15 mouse cellular contexts compared by ENCODE assay signal in genomic region chr7:113847041-113847819, GRCm38 (mm10).
DNase-seq lines count a peak whose midpoint lies in the region.
"Had no signal": no experiment of that assay in that cellular context is flagged by ENCODE, and none has a peak within 500 bp of the region (broad histone marks: within the 10 kb centered on the region; RNA-seq: fewer than 3 reads in every experiment).

No protein-coding gene starts in this region.

- DNase-seq in gastrocnemius, postnatal 10 days: peak; percentile 11
- no peak for DNase-seq in gastrocnemius, adult 8-10 months (ENCODE audit: low spot score in 2 of 2)
- peak; percentile 16 to 22 for DNase-seq in thymus, adult 18-20 months
- no peak for DNase-seq in thymus, postnatal 0 days (ENCODE audit: low spot score)
- peak; percentile 40 for DNase-seq in forelimb bud, embryonic 11.5 days (ENCODE audit: low read depth, low spot score)
- peak; percentile 32 for DNase-seq in thymus, postnatal 25 days
- no peak for DNase-seq in frontal cortex, adult 2 months (ENCODE audit: extremely low spot score in 1 of 2, low spot score in 1 of 2)
- DNase-seq in spleen, postnatal 4 days (ENCODE audit: low spot score in 2 of 2): no peak
- DNase-seq: adrenal gland, postnatal 25 days; cerebellum, adult 8-10 months; cerebellum, postnatal 36 days; forebrain, postnatal 0 days; kidney, postnatal 25 days; lung, embryonic 14.5 days; lung, postnatal 36 days had no signal

Comparison
In these comparisons a context has a peak if more than half of its experiments do, and no peak if none do; other contexts are left out.
1. DNase-seq: peak in gastrocnemius, postnatal 10 days (single experiment), thymus, adult 18-20 months (2 of 2), forelimb bud, embryonic 11.5 days (single experiment) and thymus, postnatal 25 days (single experiment); none in gastrocnemius, adult 8-10 months (0 of 2), thymus, postnatal 0 days (single experiment), frontal cortex, adult 2 months (0 of 2) and spleen, postnatal 4 days (0 of 2).